Mouse (Mus musculus) kidney, adult 2 months (tissue): Measurements from ENCODE around the gene Mef2d. TPM values are rescaled to one million over a fixed set of nuclear protein-coding genes. Genes with fewer than 3 reads are reported as not detected.
A peak's percentile ranks its signal among the peaks of the same experiment; 100 is the strongest.

Experiments used
- DNase-seq: peaks from one replicate; pipeline ENCODE4 v3.0.0; 2021
- H3K27ac ChIP-seq: fragments of 200-500 bp; 2 replicates; pipeline ENCODE4 v1.5.1; 2012; ENCODE audit warnings: low read depth, low read length, control low read depth, inconsistent platforms; ENCODE audit not compliant: insufficient read depth
- H3K27me3 ChIP-seq: fragments of 200-500 bp; replicated peaks from 2 replicates; pipeline ENCODE4 v1.6.1; 2012; ENCODE audit warnings: mild to moderate bottlenecking, moderate library complexity, low read length, inconsistent platforms; ENCODE audit not compliant: control insufficient read depth, insufficient read depth
- H3K36me3 ChIP-seq: fragments of 200-500 bp; 2 replicates; pipeline ENCODE4 v1.6.1; 2012; ENCODE audit warnings: mild to moderate bottlenecking, moderate library complexity, low read length, inconsistent platforms; ENCODE audit not compliant: control insufficient read depth, insufficient read depth
- H3K4me1 ChIP-seq: fragments of 200-500 bp; 2 replicates; pipeline ENCODE4 v1.6.1; 2011; ENCODE audit warnings: low read length; ENCODE audit not compliant: control insufficient read depth, insufficient read depth
- H3K4me3 ChIP-seq: fragments of 200-500 bp; 2 replicates; pipeline ENCODE4 v1.5.1; 2011; ENCODE audit warnings: mild to moderate bottlenecking, low read depth, low read length, control low read depth; ENCODE audit not compliant: insufficient read depth
- CTCF ChIP-seq: fragments of 200-500 bp; conservative IDR thresholded peaks from 2 replicates; pipeline ENCODE4 v1.5.1; 2011; ENCODE audit warnings: low read depth, mild to moderate bottlenecking, control low read depth, low read length, moderate library complexity, mixed read lengths; ENCODE audit not compliant: insufficient read depth, insufficient read length
- POLR2A ChIP-seq: fragments of 200-500 bp; IDR thresholded peaks from one replicate; pipeline ENCODE4 v1.6.1; 2011; ENCODE audit warnings: low read depth, low read length, control low read depth
- WGBS: fragments of 180-500 bp; shearing (Covaris S2); methylation state at CpG from one replicate; pipeline ENCODE4 v1.1.7; 2018; 5-methylcytosine and 5-hydroxymethylcytosine counted together
- polyA plus RNA-seq: library from polyadenylated mRNA; depleted of rRNA; stranded (reverse); fragments of >200 nt; gene quantifications from 2 replicates; pipeline ENCODE4 v1.2.3, GENCODE M21; 2012

The Mef2d gene
- polyA plus RNA-seq, 1 experiment = 41.8 TPM

DNA sequence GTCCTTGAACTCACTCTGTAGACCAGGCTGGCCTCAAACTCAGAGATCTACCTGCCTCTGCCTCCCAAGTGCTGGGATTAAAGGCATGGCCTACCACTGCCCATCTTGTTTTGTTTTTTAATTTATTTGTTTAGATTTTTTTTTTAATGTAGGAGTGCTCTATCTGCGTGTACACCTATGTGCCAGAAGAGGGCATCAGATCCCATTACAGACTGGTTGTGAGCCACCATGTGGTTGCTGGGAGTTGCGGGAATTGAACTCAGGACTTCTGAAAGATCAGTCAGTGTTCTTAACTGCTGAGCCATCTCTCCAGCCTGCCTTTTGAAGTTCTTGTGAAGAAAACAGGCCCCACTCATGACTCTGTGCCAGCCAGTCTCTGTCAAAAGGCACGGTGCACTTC lies 44.3 kb downstream of the Mef2d start:
- 78% methylated on average over 3 of the region's 3 CpGs for WGBS
- H3K36me3 ChIP-seq = no peaks in the 10 kb centered on the region

DNA sequence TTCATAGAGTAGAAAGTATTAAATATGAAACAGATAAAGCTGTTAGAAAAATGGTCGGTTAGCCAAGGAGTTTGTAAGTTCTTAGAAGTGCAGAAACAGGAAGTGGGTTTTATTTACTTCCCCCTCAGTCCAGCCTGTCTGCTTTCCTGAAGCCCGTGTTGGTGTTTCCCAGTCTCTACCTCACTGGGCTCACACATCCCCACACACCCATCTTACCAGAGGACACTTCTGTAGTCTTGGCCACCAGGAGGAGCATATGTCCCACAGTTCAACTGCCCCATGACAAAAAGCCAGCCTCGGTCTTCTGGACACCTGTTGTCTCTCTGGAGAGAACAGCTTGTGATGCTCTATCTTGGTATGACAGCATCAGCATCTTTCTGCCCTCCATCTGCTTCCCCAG lies 49.0 kb downstream of the Mef2d start:
- Histone ChIP-seq H3K4me3 (no peak overlapping the region), H3K27ac (no peak overlapping the region), H3K4me1 (no peaks in the 10 kb centered on the region), H3K36me3 (no peaks in the 10 kb centered on the region), H3K27me3 (no peaks in the 10 kb centered on the region)
- WGBS = 8% methylated on average over 3 of the region's 3 CpGs
- TF ChIP-seq POLR2A (no peak), CTCF (no peak)
- DNase-seq = no peak

More for the DNA sequence above, 44.3 kb downstream of the Mef2d start:
- Histone ChIP-seq H3K4me3 (no peak overlapping the region), H3K4me1 (no peaks in the 10 kb centered on the region), H3K27me3 (no peaks in the 10 kb centered on the region), H3K27ac (no peak overlapping the region)
- TF ChIP-seq POLR2A = no peak
- TF ChIP-seq CTCF = 0 out of 2 replicates have a peak, but pooled peaks have one; percentile 25
- no peak for DNase-seq

DNA sequence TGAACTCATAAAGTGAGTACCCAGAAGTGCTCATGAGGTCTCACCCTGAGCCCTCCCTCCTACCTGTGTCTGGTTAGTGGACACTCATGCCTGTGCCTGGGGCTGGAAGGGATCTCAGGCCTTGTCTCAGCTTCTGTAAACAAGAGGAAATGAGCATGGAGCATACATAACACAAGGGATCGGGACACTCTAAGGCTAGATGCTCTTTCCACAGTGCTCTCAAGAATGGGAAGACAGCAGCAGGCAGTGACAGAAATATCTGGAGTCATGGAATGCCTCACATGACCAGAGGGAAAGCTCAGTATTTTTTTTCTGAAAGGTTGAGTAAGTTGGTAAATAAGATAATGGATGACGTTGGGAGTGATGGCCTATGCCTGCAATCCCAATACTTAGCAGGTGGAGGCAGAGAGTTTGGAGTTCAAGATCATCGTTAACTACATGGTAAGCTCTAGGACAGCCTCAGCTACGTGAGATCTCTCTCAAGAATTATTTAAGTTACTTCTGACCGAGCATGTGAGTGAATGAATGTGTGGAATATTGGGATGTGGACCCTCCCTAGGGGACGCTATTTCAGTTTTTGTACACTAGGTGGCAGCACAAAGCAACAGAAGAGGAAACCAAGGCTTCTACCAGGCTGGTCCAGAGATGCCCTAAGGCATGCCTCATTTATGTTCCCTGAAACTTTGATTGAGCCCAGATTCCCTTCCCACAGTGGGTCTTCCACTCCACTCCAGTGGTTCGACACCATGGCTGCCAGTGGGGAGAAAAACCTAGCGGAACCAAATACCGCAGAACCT lies 49.8 kb downstream of the Mef2d start:
- no peaks in the 10 kb centered on the region for H3K27me3 ChIP-seq
- H3K27ac ChIP-seq = no peak overlapping the region
- TF ChIP-seq CTCF (peak; percentile 74), POLR2A (no peak)
- DNase-seq = peak; percentile 44
- H3K36me3 ChIP-seq = no peaks in the 10 kb centered on the region
- no peak overlapping the region for H3K4me3 ChIP-seq
- no peaks in the 10 kb centered on the region for H3K4me1 ChIP-seq
- 33% methylated on average over 9 of the region's 9 CpGs for WGBS

DNA sequence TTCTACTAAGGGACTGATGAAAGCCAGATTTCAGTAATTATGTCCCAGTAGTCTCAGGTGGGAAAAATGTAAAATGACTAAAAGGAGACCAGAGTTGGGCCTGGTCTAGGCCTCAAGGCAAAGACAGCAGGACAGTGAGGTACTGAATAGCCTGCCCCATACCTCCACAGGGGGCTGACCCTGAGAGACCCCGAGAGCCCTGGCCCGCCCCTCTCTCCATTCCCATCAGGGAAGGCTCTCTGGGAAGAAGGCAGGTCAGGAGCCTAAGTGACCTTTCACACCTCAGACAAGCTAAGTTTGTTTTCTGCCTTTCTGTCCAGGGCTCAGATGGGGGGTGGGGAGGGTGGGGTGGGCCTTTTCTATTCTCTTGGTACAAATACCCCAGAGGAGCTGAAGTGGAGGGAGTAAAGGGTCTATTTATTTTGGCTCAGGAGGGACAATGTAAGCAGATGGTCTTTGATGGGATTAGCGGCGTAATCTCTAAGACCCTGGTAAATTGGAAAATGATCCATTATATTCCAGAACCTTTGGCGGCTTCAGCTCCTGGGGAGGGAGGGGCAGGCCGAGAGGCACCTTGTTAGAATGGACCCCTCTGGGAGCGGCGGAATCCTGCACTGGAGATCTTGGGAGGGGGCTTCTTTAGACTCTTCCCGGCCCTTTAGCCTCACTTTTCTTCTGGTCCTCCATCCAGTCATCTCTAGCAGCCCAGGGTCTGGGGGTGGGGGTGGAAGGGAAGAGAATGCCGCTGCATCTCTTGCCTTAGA lies 55.8 kb downstream of the Mef2d start:
- Histone ChIP-seq H3K27me3 (peaks cover 12% of the 10 kb centered on the region), H3K27ac (no peak overlapping the region)
- no peak for DNase-seq

DNA sequence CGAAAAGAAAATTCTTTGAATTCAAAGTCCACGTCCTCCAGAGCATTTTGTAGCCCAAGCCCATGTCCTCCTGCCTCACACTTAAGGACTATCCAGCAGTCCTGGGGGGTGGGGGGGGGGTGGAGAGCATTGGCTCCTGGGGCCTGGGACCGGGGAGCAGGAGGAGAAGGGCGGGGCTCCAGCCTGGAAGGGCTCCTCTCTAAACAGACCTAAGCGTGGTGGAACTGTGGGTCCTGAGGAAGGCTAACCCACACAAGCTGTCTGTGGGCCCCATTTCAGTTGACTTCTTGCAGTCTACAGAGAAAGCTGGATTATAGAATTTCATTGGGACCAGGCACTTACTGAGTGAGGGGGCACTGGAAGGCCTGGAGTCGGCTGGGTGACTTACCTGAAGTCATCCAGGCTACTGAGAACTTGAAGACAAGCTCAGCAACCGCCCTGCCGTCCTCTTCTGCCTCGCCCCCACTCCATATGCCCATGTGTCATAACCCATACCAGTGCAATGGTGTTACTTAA lies 56.4 kb downstream of the Mef2d start:
- whole genome bisulfite sequencing = 20% methylated on average over 9 of the region's 9 CpGs
- no peak for TF ChIP-seq CTCF
- TF ChIP-seq POLR2A = no peak
- no peak overlapping the region for H3K27ac ChIP-seq
- no peaks in the 10 kb centered on the region for H3K36me3 ChIP-seq
- no peaks in the 10 kb centered on the region for H3K4me1 ChIP-seq
- H3K4me3 ChIP-seq = no peak overlapping the region
- no peak for DNase-seq
- peaks cover 14% of the 10 kb centered on the region for H3K27me3 ChIP-seq

More for the DNA sequence above, 55.8 kb downstream of the Mef2d start:
- no peaks in the 10 kb centered on the region for H3K36me3 ChIP-seq
- 41% methylated on average over 10 of the region's 10 CpGs for WGBS
- H3K4me1 ChIP-seq = no peaks in the 10 kb centered on the region
- TF ChIP-seq POLR2A (no peak), CTCF (no peak)
- H3K4me3 ChIP-seq = no peak overlapping the region

DNA sequence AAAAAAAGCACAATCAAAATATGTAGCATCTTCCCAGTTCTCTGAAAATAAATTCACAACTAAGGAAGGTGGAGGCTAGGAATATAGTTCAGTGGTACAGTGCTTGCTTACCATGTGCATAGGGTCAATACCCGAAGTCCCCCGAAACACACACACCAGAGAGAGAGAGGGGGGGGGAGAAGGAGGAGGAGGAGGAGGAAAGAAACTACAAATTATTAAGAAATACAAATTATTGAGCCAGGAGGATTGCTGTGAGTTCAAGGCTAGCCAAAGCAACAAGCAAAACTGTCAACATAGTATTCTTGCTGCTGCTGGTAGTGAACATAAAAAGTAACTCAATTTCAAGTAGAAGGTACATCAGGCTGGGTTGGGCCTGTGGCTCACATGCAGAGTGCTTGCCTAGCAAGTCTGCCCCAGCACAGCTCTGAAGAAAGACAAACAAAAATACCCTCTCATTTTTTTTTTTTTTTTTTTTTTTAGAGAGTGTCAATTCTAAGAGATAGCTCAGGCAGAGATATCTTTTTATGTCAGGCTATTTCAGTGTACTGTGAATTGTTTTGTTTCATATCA lies 57.5 kb downstream of the Mef2d start:
- Histone ChIP-seq H3K27ac (no peak overlapping the region), H3K4me3 (no peak overlapping the region), H3K36me3 (no peaks in the 10 kb centered on the region), H3K4me1 (no peaks in the 10 kb centered on the region), H3K27me3 (peaks cover 14% of the 10 kb centered on the region)
- TF ChIP-seq CTCF (no peak), POLR2A (no peak)
- no peak for DNase-seq
- 30% methylated on average over 2 of the region's 2 CpGs for WGBS
